Mouse (Mus musculus) testis, adult 2 months (tissue): ENCODE data around the gene Tnr.

Experiments
- CTCF ChIP-seq: fragments of 200-500 bp; IDR thresholded peaks from 2 replicates; pipeline ENCODE4 v1.5.1; 2012; ENCODE audit warnings: low read depth, mild to moderate bottlenecking, inconsistent platforms, low read length, moderate library complexity; ENCODE audit not compliant: control insufficient read depth, insufficient read depth, insufficient replicate concordance
- POLR2A ChIP-seq: fragments of 200-500 bp; IDR thresholded peaks from 2 replicates; pipeline ENCODE4 v1.6.1; 2012; ENCODE audit warnings: low read depth, mild to moderate bottlenecking, inconsistent platforms, low read length, moderate library complexity; ENCODE audit not compliant: control insufficient read depth

DNA sequence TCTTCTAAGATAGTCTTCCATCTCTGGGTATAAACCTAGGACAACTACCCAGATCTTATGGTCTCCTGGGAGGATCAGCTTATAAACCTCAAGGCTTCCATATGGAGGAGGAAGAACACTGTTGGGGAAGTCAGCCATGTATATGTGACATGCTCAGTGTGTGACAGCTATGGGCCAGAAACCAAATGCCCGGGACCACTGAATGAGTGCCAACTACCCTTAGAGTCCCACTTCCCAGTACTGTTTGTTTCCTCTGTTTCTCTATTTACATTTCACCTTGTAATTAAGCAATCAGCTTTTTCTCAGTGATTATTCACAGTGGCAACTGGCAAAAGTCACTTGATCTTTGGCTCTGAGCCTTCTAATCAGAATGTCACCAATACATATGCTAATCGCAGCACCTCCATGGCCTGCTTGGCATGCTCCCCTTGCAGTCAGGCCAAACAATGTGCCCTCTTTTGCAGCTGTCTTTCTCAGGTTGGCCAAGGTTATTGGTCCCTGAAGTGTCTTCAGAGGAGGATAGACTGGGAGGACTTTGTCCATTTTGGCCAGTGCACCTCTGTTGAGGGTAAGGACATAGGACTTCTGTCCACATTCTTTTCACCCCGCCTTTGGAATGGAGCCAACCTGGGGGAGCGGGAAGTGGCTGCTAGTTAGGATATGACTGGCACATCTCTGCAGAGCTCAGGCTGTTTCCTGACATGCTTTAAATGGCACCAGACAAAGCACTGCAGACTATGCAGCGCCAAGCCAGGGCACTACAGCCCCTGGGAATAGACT is 29.7 kb upstream of the Tnr start:
- no peak for TF ChIP-seq POLR2A
- TF ChIP-seq CTCF: no peak
